Mouse (Mus musculus) liver, postnatal 0 days (tissue): ENCODE measurements around the gene Sipa1l3.

Experiments used
- CTCF ChIP-seq: sonication (generic); IDR thresholded peaks from 2 replicates; pipeline ENCODE4 v1.5.1; 2016; ENCODE audit warnings: antibody characterized with exemption, low read depth
- EP300 ChIP-seq: IDR thresholded peaks from 2 replicates; pipeline ENCODE4 v1.6.1; 2016; ENCODE audit warnings: antibody characterized with exemption, low read depth, mild to moderate bottlenecking

DNA sequence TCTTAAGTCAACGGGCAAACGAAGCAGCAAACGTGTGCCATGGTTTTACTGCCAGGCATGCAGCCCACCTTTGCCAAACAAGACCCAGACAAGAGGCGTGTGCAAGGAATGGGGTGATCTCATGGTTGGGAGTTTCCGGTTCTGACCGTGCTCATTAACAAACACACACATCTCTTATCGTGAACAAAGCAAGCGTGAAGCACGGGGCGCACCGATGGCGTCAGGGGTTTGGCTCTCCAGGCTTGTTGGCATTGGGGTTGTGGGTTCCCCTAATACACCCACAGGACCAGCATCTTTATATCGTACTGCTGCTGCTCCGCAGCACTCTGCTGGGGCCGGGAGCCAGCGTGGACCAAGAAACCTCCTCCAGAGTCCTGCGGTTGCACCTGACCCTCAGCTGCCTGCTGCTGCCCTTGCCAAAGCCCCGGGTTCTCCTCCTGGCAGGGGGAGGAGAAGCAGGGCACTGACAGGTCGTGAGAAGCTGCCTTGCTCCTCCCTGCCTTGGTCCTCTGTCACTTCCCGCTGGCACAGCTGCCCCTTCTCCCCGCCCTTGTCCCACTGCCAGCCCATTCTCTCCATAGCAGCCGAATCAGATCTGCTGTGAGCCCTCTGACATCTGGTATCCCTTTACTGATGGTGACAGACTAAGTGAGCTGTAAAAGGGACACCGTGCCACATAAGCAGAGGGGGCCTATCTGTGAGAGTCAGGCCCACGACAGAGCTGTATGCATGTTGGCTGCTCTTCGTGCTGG, 126.5 kb downstream of the Sipa1l3 start:
- TF ChIP-seq CTCF (no peak), EP300 (no peak)
